Mouse (Mus musculus) thymus, adult 2 months (tissue): ENCODE data around the gene Itpr2.

Source experiments
- CTCF ChIP-seq: fragments of 200-500 bp; IDR thresholded peaks from 2 replicates; pipeline ENCODE4 v1.5.1; 2012; ENCODE audit warnings: mild to moderate bottlenecking, control low read depth, low read length, moderate library complexity, borderline replicate concordance; ENCODE audit not compliant: control insufficient read depth, poor library complexity, insufficient read depth; ENCODE audit errors: extremely low read depth
- POLR2A ChIP-seq: fragments of 200-500 bp; IDR thresholded peaks from 2 replicates; pipeline ENCODE4 v1.6.1; 2012; ENCODE audit warnings: mild to moderate bottlenecking, low read length, control low read depth, moderate library complexity; ENCODE audit not compliant: control insufficient read depth, poor library complexity, insufficient read depth; ENCODE audit errors: extremely low read depth

- no peak for TF ChIP-seq CTCF
- no peak for TF ChIP-seq POLR2A
Measured at GRCm38 (mm10) chr6:146167207-146167606, 334.8 kb downstream of the Itpr2 start.
